Mouse (Mus musculus): ENCODE measurements around the gene Sema4g. TPM values are rescaled to one million over a fixed set of nuclear protein-coding genes. Genes with fewer than 3 reads are reported as not detected.

Gene Sema4g
- polyA plus RNA-seq, 1 experiment from 2014 or later, result 11.0 TPM

- Histone ChIP-seq H3K4me3 (ENCODE audit: low read depth, low read length) (peak within 1 kb of the TSS; percentile 51), H3K27ac (ENCODE audit: low read depth, low read length) (peak within 1 kb of the TSS; percentile 90), H3K27me3 (replicated peaks; ENCODE audit: control insufficient read depth, insufficient read depth, low read length) (peaks cover 6% of the 10 kb centered on the region; the same call in 1 of the 2 replicates), H3K36me3 (ENCODE audit: control insufficient read depth, insufficient read depth, low read length) (peaks cover 30% of the 10 kb centered on the region), H3K4me2 (ENCODE audit: low read length) (peak within 1 kb of the TSS; percentile 68), H3K9me3 (replicated peaks; ENCODE audit: control insufficient read depth, low read length) (no peaks in the 10 kb centered on the region), H3K4me1 (ENCODE audit: control insufficient read depth, insufficient read depth, low read length) (peaks cover 28% of the 10 kb centered on the region), H3K9ac (ENCODE audit: low read length) (peak within 1 kb of the TSS; percentile 77)
- WGBS, result under 1% methylated on average over 26 of the region's 26 CpGs
- DNase-seq (ENCODE audit: low spot score), result peak; percentile 93
- ATAC-seq, result peak; percentile 89
These were observed 58.6 kb downstream of the Sema4g start, which contains the start of gene Sfxn3 for GRCm38 (mm10) chr19:45047417-45047934. Sfxn3 (plus strand) TSS chr19:45047503.

- Histone ChIP-seq H3K36me3 (ENCODE audit: control insufficient read depth, insufficient read depth, low read length) (peaks cover 36% of the 10 kb centered on the region), H3K9ac (ENCODE audit: low read length) (peak overlapping the region; percentile 77), H3K27me3 (replicated peaks; ENCODE audit: control insufficient read depth, insufficient read depth, low read length) (peaks cover 6% of the 10 kb centered on the region; the same call in 1 of the 2 replicates), H3K9me3 (replicated peaks; ENCODE audit: control insufficient read depth, low read length) (no peaks in the 10 kb centered on the region), H3K27ac (ENCODE audit: low read depth, low read length) (peak overlapping the region; percentile 90), H3K4me2 (ENCODE audit: low read length) (peak overlapping the region; percentile 68), H3K4me1 (ENCODE audit: control insufficient read depth, insufficient read depth, low read length) (peaks cover 28% of the 10 kb centered on the region), H3K4me3 (ENCODE audit: low read depth, low read length) (peak overlapping the region; percentile 51)
- ATAC-seq, result peak; percentile 60
- 41% methylated on average over 11 of the region's 11 CpGs for WGBS
- DNase-seq (ENCODE audit: low spot score), result peak; percentile 65
These were observed 59.2 kb downstream of the Sema4g start for GRCm38 (mm10) chr19:45047935-45048643.

- ATAC-seq (no peak), DNase-seq (ENCODE audit: low spot score) (no peak)
- Histone ChIP-seq H3K9me3 (replicated peaks; ENCODE audit: control insufficient read depth, low read length) (no peaks in the 10 kb centered on the region), H3K27ac (ENCODE audit: low read depth, low read length) (peak overlapping the region; percentile 90), H3K4me2 (ENCODE audit: low read length) (peak overlapping the region; percentile 68), H3K4me1 (ENCODE audit: control insufficient read depth, insufficient read depth, low read length) (peaks cover 28% of the 10 kb centered on the region), H3K36me3 (ENCODE audit: control insufficient read depth, insufficient read depth, low read length) (peaks cover 43% of the 10 kb centered on the region), H3K9ac (ENCODE audit: low read length) (peak overlapping the region; percentile 77), H3K27me3 (replicated peaks; ENCODE audit: control insufficient read depth, insufficient read depth, low read length) (peaks cover 6% of the 10 kb centered on the region; the same call in 1 of the 2 replicates), H3K4me3 (ENCODE audit: low read depth, low read length) (peak overlapping the region; percentile 51)
- 82% methylated on average over 12 of the region's 12 CpGs for WGBS
These were observed 59.9 kb downstream of the Sema4g start for GRCm38 (mm10) chr19:45048644-45049365.

- Histone ChIP-seq H3K9me3 (replicated peaks; ENCODE audit: control insufficient read depth, low read length) (no peaks in the 10 kb centered on the region), H3K27me3 (replicated peaks; ENCODE audit: control insufficient read depth, insufficient read depth, low read length) (peaks cover 6% of the 10 kb centered on the region; the same call in 1 of the 2 replicates), H3K36me3 (ENCODE audit: control insufficient read depth, insufficient read depth, low read length) (peaks cover 49% of the 10 kb centered on the region), H3K4me1 (ENCODE audit: control insufficient read depth, insufficient read depth, low read length) (peaks cover 28% of the 10 kb centered on the region), H3K27ac (ENCODE audit: low read depth, low read length) (no peak overlapping the region), H3K4me2 (ENCODE audit: low read length) (peak overlapping the region; percentile 68; the same call in 1 of the 2 replicates), H3K9ac (ENCODE audit: low read length) (no peak overlapping the region), H3K4me3 (ENCODE audit: low read depth, low read length) (no peak overlapping the region)
- ATAC-seq, result no peak
- WGBS, result 81% methylated on average over 9 of the region's 9 CpGs
- DNase-seq (ENCODE audit: low spot score), result no peak
These were observed 60.6 kb downstream of the Sema4g start for GRCm38 (mm10) chr19:45049523-45049922.

Other genes starting within 250 kb of the Sema4g start
- 0.09 TPM in 1 of 2 replicates, not detected in the other for gene Pax2, start 233.1 kb upstream of the Sema4g start, polyA plus RNA-seq (2014; fragmentation: Nextera tagmentation; extraction: Ambion mirVana)
- gene Slf2, start 58.0 kb upstream of the Sema4g start, polyA plus RNA-seq (2014; fragmentation: Nextera tagmentation; extraction: Ambion mirVana), result 22.9 and 28.1 TPM in 2 replicates
- 10.6 and 11.6 TPM in 2 replicates for gene Twnk, start 16.6 kb downstream of the Sema4g start, polyA plus RNA-seq (2014; fragmentation: Nextera tagmentation; extraction: Ambion mirVana)
- 67.1 and 68.4 TPM in 2 replicates for gene Mrpl43, start 17.3 kb downstream of the Sema4g start, polyA plus RNA-seq (2014; fragmentation: Nextera tagmentation; extraction: Ambion mirVana)
- gene Lzts2, start 25.3 kb downstream of the Sema4g start, polyA plus RNA-seq (2014; fragmentation: Nextera tagmentation; extraction: Ambion mirVana), result 15.3 and 17.2 TPM in 2 replicates
- gene Pdzd7, start 56.6 kb downstream of the Sema4g start, polyA plus RNA-seq (2014; fragmentation: Nextera tagmentation; extraction: Ambion mirVana), result 1.1 and 1.8 TPM in 2 replicates
- 54.2 and 56.5 TPM in 2 replicates for gene Sfxn3, start 58.4 kb downstream of the Sema4g start, polyA plus RNA-seq (2014; fragmentation: Nextera tagmentation; extraction: Ambion mirVana)
- 1.1 TPM in 2 replicates for gene Kazald1, start 86.1 kb downstream of the Sema4g start, polyA plus RNA-seq (2014; fragmentation: Nextera tagmentation; extraction: Ambion mirVana)
- gene Tlx1, start 161.6 kb downstream of the Sema4g start, polyA plus RNA-seq (2014; fragmentation: Nextera tagmentation; extraction: Ambion mirVana), result not detected in 2 replicates
- 0.09 TPM in 1 of 2 replicates, not detected in the other for gene Lbx1, start 246.7 kb downstream of the Sema4g start, polyA plus RNA-seq (2014; fragmentation: Nextera tagmentation; extraction: Ambion mirVana)